ENCODE assay signal across 20 mouse cellular contexts in the genomic region with DNA sequence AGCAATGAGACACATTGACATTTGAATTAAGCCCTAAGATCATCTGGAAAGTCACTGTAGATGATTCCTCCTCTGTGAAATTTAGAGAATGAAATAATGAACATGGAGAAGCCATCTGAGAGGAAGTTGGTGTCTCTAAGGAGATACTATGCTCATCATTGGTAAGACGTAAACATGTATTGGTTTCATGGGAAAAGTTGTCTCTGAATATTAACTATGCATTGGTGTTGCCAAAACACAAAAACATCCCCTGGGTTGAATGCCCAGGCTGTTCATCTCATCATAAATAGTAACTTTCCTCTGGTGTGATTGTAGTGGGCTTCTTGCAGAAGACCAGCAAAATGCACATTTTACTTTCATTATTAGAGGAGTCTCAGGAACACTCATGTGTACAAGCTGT. TPM values are rescaled to one million over a fixed set of nuclear protein-coding genes. Genes with fewer than 3 reads are reported as not detected.
DNase-seq lines count a peak whose midpoint lies in the region; ATAC-seq lines count a peak whose summit lies in the region.
"Had no signal": no experiment of that assay in that cellular context is flagged by ENCODE, and none has a peak within 500 bp of the region (broad histone marks: within the 10 kb centered on the region; RNA-seq: fewer than 3 reads in every experiment).

Gene Olfr923, plus strand, starts transcription at position 301 of the 400 bp plus-strand sequence.

- no peak within 1 kb of the TSS for H3K9ac ChIP-seq in midbrain, embryonic 11.5 days (ENCODE audit: low read length)

- DNase-seq in midbrain, embryonic 11.5 days (ENCODE audit: low spot score, missing footprints): peak; percentile 17
- DNase-seq in midbrain, embryonic 10.5 days (ENCODE audit: low spot score): no peak
- DNase-seq: adrenal gland, adult 2 months; adrenal gland, adult 8-10 months; adrenal gland, postnatal 10 days; adrenal gland, postnatal 14 days; adrenal gland, postnatal 25 days; adrenal gland, postnatal 36 days; B cell, adult 2 months; cerebellum, adult 11 months; cerebellum, adult 11-12 months; cerebellum, adult 18-20 months; cerebellum, adult 2 months had no signal

- no peaks in the 10 kb centered on the region for H3K9me3 ChIP-seq in midbrain, embryonic 11.5 days (ENCODE audit: control insufficient read depth, low read length)
- no peaks in the 10 kb centered on the region for H3K9me3 ChIP-seq in midbrain, embryonic 10.5 days (replicated peaks)
- H3K9me3 ChIP-seq: G1E had no signal

- H3K4me2 ChIP-seq in midbrain, embryonic 11.5 days: no peak within 1 kb of the TSS

- no peaks in the 10 kb centered on the region for H3K27me3 ChIP-seq in midbrain, embryonic 11.5 days (ENCODE audit: control insufficient read depth, insufficient read depth, low read length)
- no peaks in the 10 kb centered on the region for H3K27me3 ChIP-seq in midbrain, embryonic 10.5 days (ENCODE audit: low read depth, poor library complexity, severe bottlenecking)
- H3K27me3 ChIP-seq: CH12.LX had no signal

- H3K27ac ChIP-seq in midbrain, embryonic 11.5 days (ENCODE audit: low read depth, low read length): no peak within 1 kb of the TSS
- H3K27ac ChIP-seq in midbrain, embryonic 10.5 days (replicated peaks): no peak within 1 kb of the TSS

- no peak for ATAC-seq in midbrain, embryonic 11.5 days (ENCODE audit: low FRiP score)
- ATAC-seq: activated CD4-positive, CD25-positive, alpha-beta regulatory T cell, adult 4 months; CD4-positive, CD25-positive, alpha-beta regulatory T cell, adult 4 months; Patski had no signal

- no peak within 1 kb of the TSS for H3K4me3 ChIP-seq in midbrain, embryonic 11.5 days (ENCODE audit: low read depth, low read length)
- H3K4me3 ChIP-seq in midbrain, embryonic 10.5 days: no peak within 1 kb of the TSS

- no peaks in the 10 kb centered on the region for H3K4me1 ChIP-seq in midbrain, embryonic 11.5 days (ENCODE audit: control insufficient read depth, insufficient read depth, low read length)
- no peaks in the 10 kb centered on the region for H3K4me1 ChIP-seq in midbrain, embryonic 10.5 days

- no peaks in the 10 kb centered on the region for H3K36me3 ChIP-seq in midbrain, embryonic 11.5 days (ENCODE audit: control insufficient read depth, insufficient read depth, low read length)
- no peaks in the 10 kb centered on the region for H3K36me3 ChIP-seq in midbrain, embryonic 10.5 days
- H3K36me3 ChIP-seq: G1E had no signal

- 80% methylated on average over 1 of the region's 1 CpGs for WGBS in midbrain, embryonic 11.5 days
- 85% methylated on average over 1 of the region's 1 CpGs for WGBS in midbrain, embryonic 10.5 days

RNA-seq across cellular contexts. Expression of gene Olfr923, which starts in this region (rescaled TPM):
- polyA plus RNA-seq in midbrain, embryonic 11.5 days (2014; fragmentation: Nextera tagmentation; extraction: Ambion mirVana): not detected in 2 replicates
- polyA plus RNA-seq in midbrain, embryonic 10.5 days (2016; fragmentation: Nextera tagmentation; extraction: Ambion mirVana): not detected in 2 replicates
- polyA plus RNA-seq: activated CD4-positive, CD25-positive, alpha-beta regulatory T cell, adult 4 months; adrenal gland, adult 2 months; brain, embryonic 14.5 days; C2C12; CD4-positive, CD25-positive, alpha-beta regulatory T cell, adult 4 months; G1E; Patski had no signal

Comparison
In these comparisons a context has a peak if more than half of its experiments do, and no peak if none do; other contexts are left out.
1. Peak in DNase-seq in midbrain, embryonic 11.5 days; RNA of the gene not detected or under 1 TPM.